Mouse (Mus musculus): Measurements from ENCODE around the gene Rilpl1. TPM values are rescaled to one million over a fixed set of nuclear protein-coding genes. Genes with fewer than 3 reads are reported as not detected.

Rilpl1 gene
- polyA plus RNA-seq, 1 experiment = not detected

DNA sequence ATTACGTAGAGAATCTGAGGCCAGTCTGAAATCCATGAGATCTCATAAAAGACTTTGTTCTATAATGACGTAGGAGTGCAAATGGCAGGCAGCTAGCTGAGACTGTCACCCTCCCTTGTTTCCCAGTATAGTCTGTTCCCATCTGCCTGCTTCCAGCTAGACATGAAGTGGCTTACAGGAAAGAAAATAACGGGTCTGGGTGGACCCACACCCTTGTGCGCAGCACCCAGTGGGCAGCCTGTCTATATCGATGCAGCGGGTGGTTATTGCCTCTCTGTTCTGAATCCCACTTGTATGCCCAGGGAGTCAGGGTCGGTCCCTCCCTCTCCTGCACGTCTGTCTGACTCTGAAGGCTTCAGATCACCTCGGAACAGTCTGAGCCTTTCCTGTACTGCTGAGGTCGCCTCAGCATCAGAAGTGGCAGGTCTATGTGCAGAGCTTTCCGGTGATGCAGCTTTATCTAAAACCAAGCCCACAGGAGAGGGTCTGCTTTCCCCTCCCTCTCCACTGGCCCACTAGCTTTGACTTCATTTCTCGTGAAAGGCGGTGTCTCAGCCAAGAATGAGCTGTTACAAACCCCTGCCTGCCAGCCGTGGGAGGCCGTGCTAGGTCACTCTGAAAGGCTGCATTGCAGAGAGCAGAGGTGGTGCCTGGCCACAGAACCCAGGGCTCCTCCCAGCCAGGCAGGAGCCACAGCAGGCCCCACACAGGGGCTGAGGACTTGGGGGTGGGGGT lies 78.5 kb downstream of the Rilpl1 start:
- Histone ChIP-seq H3K4me1 (ENCODE audit: control insufficient read depth, insufficient read depth, low read length) (peaks cover 17% of the 10 kb centered on the region), H3K4me3 (ENCODE audit: insufficient read depth, low read depth, low read length) (no peak overlapping the region), H3K27ac (ENCODE audit: insufficient read depth, low read depth, low read length) (peak overlapping the region; percentile 37; the same call in 1 of the 2 replicates)
- WGBS = 44% methylated on average over 15 of the region's 15 CpGs
- TF ChIP-seq CTCF (IDR thresholded peaks at IDR 0.05; ENCODE audit: insufficient read depth, low read depth, low read length) = no peak
- TF ChIP-seq POLR2A (IDR thresholded peaks at IDR 0.05; ENCODE audit: insufficient read depth, low read depth, low read length) = no peak

- Histone ChIP-seq H3K27ac (ENCODE audit: insufficient read depth, low read depth, low read length) (no peak overlapping the region), H3K4me3 (ENCODE audit: insufficient read depth, low read depth, low read length) (no peak overlapping the region), H3K4me1 (ENCODE audit: control insufficient read depth, insufficient read depth, low read length) (peaks cover 26% of the 10 kb centered on the region)
- TF ChIP-seq CTCF (IDR thresholded peaks at IDR 0.05; ENCODE audit: insufficient read depth, low read depth, low read length) (no peak), POLR2A (IDR thresholded peaks at IDR 0.05; ENCODE audit: insufficient read depth, low read depth, low read length) (no peak)
- 79% methylated on average over 16 of the region's 16 CpGs for WGBS
These were observed 80.4 kb downstream of the Rilpl1 start for GRCm38 (mm10) chr5:124450641-124451340.

DNA sequence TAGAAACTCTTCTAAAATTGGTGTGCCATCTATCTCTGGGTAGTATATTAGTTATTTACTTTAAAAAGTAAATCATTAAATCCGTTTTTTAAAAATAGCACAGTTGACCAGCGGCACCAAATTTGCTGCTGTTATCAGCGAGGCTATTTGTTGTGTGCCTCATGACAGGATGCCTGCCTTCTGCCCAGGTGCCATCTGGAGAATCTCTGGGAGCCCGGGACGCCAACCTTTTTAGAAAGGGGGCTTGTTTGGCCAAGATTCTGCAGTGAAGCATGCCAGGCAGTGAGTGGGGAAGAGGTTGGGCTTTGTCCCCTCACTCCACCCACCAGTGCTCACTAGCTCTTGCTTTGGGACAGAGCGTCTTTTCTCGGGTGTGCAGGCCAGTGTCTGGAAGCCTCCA lies 81.1 kb downstream of the Rilpl1 start:
- no peak overlapping the region for H3K4me3 ChIP-seq (ENCODE audit: insufficient read depth, low read depth, low read length)
- 76% methylated on average over 7 of the region's 7 CpGs for WGBS
- no peak overlapping the region for H3K27ac ChIP-seq (ENCODE audit: insufficient read depth, low read depth, low read length)
- no peak for TF ChIP-seq CTCF (IDR thresholded peaks at IDR 0.05; ENCODE audit: insufficient read depth, low read depth, low read length)
- TF ChIP-seq POLR2A (IDR thresholded peaks at IDR 0.05; ENCODE audit: insufficient read depth, low read depth, low read length) = no peak
- peaks cover 26% of the 10 kb centered on the region for H3K4me1 ChIP-seq (ENCODE audit: control insufficient read depth, insufficient read depth, low read length)

GRCm38 (mm10) chr5:124449494-124449893 lies 81.7 kb downstream of the Rilpl1 start:
- WGBS = 51% methylated on average over 6 of the region's 6 CpGs
- no peak overlapping the region for H3K27ac ChIP-seq (ENCODE audit: insufficient read depth, low read depth, low read length)
- no peak overlapping the region for H3K4me3 ChIP-seq (ENCODE audit: insufficient read depth, low read depth, low read length)
- H3K4me1 ChIP-seq (ENCODE audit: control insufficient read depth, insufficient read depth, low read length) = peaks cover 29% of the 10 kb centered on the region
- TF ChIP-seq CTCF (IDR thresholded peaks at IDR 0.05; ENCODE audit: insufficient read depth, low read depth, low read length) = no peak
- no peak for TF ChIP-seq POLR2A (IDR thresholded peaks at IDR 0.05; ENCODE audit: insufficient read depth, low read depth, low read length)

DNA sequence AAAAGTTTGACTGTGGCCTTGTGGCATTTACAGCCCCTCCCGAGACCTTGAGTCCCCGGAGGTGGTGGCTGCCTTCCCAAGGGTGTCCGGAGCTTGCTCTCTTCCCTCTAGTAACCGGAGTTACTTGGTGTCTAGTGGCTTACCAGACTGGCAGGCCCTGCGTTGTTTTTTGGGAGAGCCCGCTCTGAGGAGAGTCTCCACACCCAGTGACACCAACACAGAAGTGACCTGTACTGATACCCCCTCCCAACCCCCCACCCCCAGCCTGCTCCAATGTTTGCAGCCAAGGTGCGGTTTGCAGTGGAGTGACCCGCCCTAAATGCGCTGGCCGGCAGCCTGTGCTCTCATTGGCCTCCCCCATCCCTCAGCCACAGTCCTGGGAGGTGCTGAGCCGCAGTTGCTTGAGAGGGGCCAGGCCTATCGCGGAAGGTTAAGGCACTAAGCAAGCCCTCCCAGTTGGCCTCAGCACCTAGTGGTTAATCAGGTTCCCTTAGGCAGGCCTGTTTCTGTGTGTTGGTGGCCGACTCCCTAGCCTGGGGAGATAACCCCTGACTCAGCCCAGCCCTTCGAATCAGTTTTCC lies 84.8 kb downstream of the Rilpl1 start:
- peaks cover 16% of the 10 kb centered on the region for H3K4me1 ChIP-seq (ENCODE audit: control insufficient read depth, insufficient read depth, low read length)
- 4% methylated on average over 15 of the region's 15 CpGs for WGBS
- TF ChIP-seq POLR2A (IDR thresholded peaks at IDR 0.05; ENCODE audit: insufficient read depth, low read depth, low read length) (no peak), CTCF (IDR thresholded peaks at IDR 0.05; ENCODE audit: insufficient read depth, low read depth, low read length) (no peak)
- H3K4me3 ChIP-seq (ENCODE audit: insufficient read depth, low read depth, low read length) = peak overlapping the region; percentile 63
- no peak overlapping the region for H3K27ac ChIP-seq (ENCODE audit: insufficient read depth, low read depth, low read length)

DNA sequence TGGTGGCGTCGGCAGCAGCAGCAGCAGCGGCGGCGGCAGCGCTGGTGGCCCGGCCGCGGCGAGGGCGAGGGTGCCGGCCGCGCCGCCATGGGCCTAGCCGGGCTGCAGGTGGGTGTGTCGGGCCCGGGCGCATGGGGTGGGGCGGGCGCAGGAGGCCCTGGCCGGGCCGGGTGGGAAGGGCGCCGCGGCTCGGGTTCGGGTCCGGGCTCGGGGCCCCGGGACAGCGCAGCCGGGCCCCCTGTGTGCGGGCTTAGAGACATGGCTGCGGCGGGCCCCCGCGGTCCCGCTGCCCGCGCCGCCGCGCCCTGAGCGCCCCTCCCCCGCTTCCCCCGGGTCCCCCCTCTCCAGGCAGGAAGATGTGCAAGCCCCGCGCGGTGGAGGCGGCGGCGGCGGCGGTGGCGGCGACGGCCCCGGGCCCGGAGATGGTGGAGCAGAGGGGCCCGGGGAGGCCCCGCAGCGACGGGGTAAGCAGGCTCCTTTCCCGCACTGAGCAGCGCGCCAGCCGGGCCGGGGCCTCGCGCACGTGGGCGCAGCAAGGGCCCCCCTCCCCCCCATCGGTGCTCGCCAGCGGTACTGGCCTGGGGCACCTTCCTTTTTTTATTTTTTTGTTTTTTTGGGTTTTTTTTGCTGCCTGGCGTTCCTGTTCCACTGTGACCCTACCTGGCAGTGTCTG lies 85.4 kb downstream of the Rilpl1 start:
- Histone ChIP-seq H3K4me1 (ENCODE audit: control insufficient read depth, insufficient read depth, low read length) (peaks cover 13% of the 10 kb centered on the region), H3K4me3 (ENCODE audit: insufficient read depth, low read depth, low read length) (peak overlapping the region; percentile 63), H3K27ac (ENCODE audit: insufficient read depth, low read depth, low read length) (no peak overlapping the region)
- no peak for TF ChIP-seq CTCF (IDR thresholded peaks at IDR 0.05; ENCODE audit: insufficient read depth, low read depth, low read length)
- 5% methylated on average over 74 of the region's 77 CpGs for WGBS

DNA sequence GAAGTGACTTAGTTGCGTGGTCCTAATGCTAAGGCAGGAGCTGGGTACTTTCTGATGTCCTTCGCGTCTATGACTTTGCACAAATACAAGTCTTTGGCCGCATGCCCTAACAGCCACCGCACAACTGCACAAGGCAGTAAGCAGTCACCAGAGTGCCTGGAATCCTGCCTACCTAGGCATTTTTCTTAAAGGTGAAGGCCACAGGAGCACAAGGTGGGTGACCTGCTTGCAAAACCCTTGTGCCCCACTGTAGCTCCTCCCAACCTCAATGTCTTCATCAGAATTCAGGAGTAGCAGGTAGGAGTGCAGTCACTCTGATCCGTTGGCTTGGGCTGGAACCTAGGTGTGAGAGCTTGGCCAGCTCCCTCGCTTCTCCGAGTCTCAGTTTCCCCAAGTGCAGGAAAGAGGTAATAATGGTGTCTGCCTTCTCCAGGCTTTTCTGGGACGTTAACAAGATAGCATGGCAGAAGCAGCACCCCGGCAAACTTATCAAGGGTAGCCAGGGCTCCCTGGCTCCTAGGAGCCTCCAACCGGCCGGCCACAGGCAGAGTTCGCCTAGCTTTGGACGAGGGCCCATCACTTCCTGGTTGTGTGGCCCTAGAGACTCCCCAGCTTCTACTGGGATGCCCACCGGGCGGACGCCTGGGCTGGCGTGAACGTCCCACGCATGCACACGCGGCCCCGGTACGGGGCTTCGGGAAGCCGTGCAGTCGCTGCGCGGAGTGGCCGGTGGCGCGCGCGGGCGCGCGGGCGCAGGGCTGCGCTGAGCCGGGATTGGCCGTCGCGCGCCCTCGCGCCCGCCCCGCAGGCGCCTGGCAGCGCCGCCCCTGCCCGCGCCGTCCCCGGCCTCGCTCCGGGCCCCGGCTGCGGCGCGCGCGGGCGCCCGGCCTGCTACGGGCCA lies 86.3 kb downstream of the Rilpl1 start:
- Histone ChIP-seq H3K4me1 (ENCODE audit: control insufficient read depth, insufficient read depth, low read length) (peaks cover 18% of the 10 kb centered on the region), H3K4me3 (ENCODE audit: insufficient read depth, low read depth, low read length) (peak overlapping the region; percentile 63), H3K27ac (ENCODE audit: insufficient read depth, low read depth, low read length) (peak overlapping the region; percentile 34)
- 16% methylated on average over 66 of the region's 66 CpGs for WGBS
- TF ChIP-seq POLR2A (IDR thresholded peaks at IDR 0.05; ENCODE audit: insufficient read depth, low read depth, low read length) (peak; percentile 93), CTCF (IDR thresholded peaks at IDR 0.05; ENCODE audit: insufficient read depth, low read depth, low read length) (no peak)

- 80% methylated on average over 3 of the region's 3 CpGs for WGBS
- no peak overlapping the region for H3K27ac ChIP-seq (ENCODE audit: insufficient read depth, low read depth, low read length)
- H3K4me1 ChIP-seq (ENCODE audit: control insufficient read depth, insufficient read depth, low read length) = peaks cover 22% of the 10 kb centered on the region
- no peak overlapping the region for H3K4me3 ChIP-seq (ENCODE audit: insufficient read depth, low read depth, low read length)
- TF ChIP-seq CTCF (IDR thresholded peaks at IDR 0.05; ENCODE audit: insufficient read depth, low read depth, low read length) (no peak), POLR2A (IDR thresholded peaks at IDR 0.05; ENCODE audit: insufficient read depth, low read depth, low read length) (no peak)
These were observed 87.0 kb downstream of the Rilpl1 start for GRCm38 (mm10) chr5:124444208-124444607.

Other genes with a start within 250 kb of the Rilpl1 start
- not detected in 2 replicates for gene Mphosph9, start 203.4 kb downstream of the Rilpl1 start, polyA plus RNA-seq (2012; ENCODE audit: insufficient read depth, insufficient read length, low replicate concordance, missing spikeins)
- gene 2810006K23Rik, start 203.3 kb downstream of the Rilpl1 start, polyA plus RNA-seq (2012; ENCODE audit: insufficient read depth, insufficient read length, low replicate concordance, missing spikeins) = not detected in 2 replicates
- gene Cdk2ap1, start 168.3 kb downstream of the Rilpl1 start, polyA plus RNA-seq (2012; ENCODE audit: insufficient read depth, insufficient read length, low replicate concordance, missing spikeins) = not detected in 2 replicates
- 263 and 488 TPM in 2 replicates for gene Sbno1, start 105.4 kb downstream of the Rilpl1 start, polyA plus RNA-seq (2012; ENCODE audit: insufficient read depth, insufficient read length, low replicate concordance, missing spikeins)
- gene Kmt5a, start 91.5 kb downstream of the Rilpl1 start, polyA plus RNA-seq (2012; ENCODE audit: insufficient read depth, insufficient read length, low replicate concordance, missing spikeins) = 371 TPM in 1 of 2 replicates, not detected in the other
- not detected in 2 replicates for gene Rilpl2, start 53.0 kb downstream of the Rilpl1 start, polyA plus RNA-seq (2012; ENCODE audit: insufficient read depth, insufficient read length, low replicate concordance, missing spikeins)
- not detected in 2 replicates for gene Snrnp35, start 48.3 kb downstream of the Rilpl1 start, polyA plus RNA-seq (2012; ENCODE audit: insufficient read depth, insufficient read length, low replicate concordance, missing spikeins)
- gene Tmed2, start 9.3 kb upstream of the Rilpl1 start, polyA plus RNA-seq (2012; ENCODE audit: insufficient read depth, insufficient read length, low replicate concordance, missing spikeins) = not detected in 2 replicates
- gene Ddx55, start 21.5 kb upstream of the Rilpl1 start, polyA plus RNA-seq (2012; ENCODE audit: insufficient read depth, insufficient read length, low replicate concordance, missing spikeins) = not detected in 2 replicates
- not detected in 2 replicates for gene Eif2b1, start 47.7 kb upstream of the Rilpl1 start, polyA plus RNA-seq (2012; ENCODE audit: insufficient read depth, insufficient read length, low replicate concordance, missing spikeins)
- not detected in 2 replicates for gene Gtf2h3, start 47.7 kb upstream of the Rilpl1 start, polyA plus RNA-seq (2012; ENCODE audit: insufficient read depth, insufficient read length, low replicate concordance, missing spikeins)
- 184 TPM in 1 of 2 replicates, not detected in the other for gene Atp6v0a2, start 97.2 kb upstream of the Rilpl1 start, polyA plus RNA-seq (2012; ENCODE audit: insufficient read depth, insufficient read length, low replicate concordance, missing spikeins)
- not detected in 2 replicates for gene Dnah10, start 193.7 kb upstream of the Rilpl1 start, polyA plus RNA-seq (2012; ENCODE audit: insufficient read depth, insufficient read length, low replicate concordance, missing spikeins)

Measured in olfactory bulb, adult 2 months (tissue).